Mouse (Mus musculus) spleen, adult 2 months (tissue): ENCODE results near the gene Ankrd44.

Experiments
- CTCF ChIP-seq: fragments of 200-500 bp; IDR thresholded peaks from 2 replicates; pipeline ENCODE4 v1.5.1; 2011; ENCODE audit warnings: mild to moderate bottlenecking, inconsistent platforms; ENCODE audit not compliant: insufficient read depth, insufficient read length, insufficient replicate concordance; ENCODE audit errors: extremely low read depth
- POLR2A ChIP-seq: fragments of 200-500 bp; IDR thresholded peaks from 2 replicates; pipeline ENCODE4 v1.6.1; 2011; ENCODE audit warnings: low read depth, low read length, inconsistent platforms

- TF ChIP-seq CTCF = no peak
- TF ChIP-seq POLR2A = no peak
Measured at GRCm38 (mm10) chr1:54713231-54714173, 212.7 kb downstream of the Ankrd44 start.
